Mouse (Mus musculus) lung, adult 2 months (tissue): ENCODE measurements at regions not wholly inside any gene's neighbourhood (a gene's known extent, or its start where the extent isn't known, plus 50 kb on each side); places are given as distances from the start of the nearest gene placed in this dataset.

Experiments used
- CTCF ChIP-seq: fragments of 200-500 bp; IDR thresholded peaks from 2 replicates; pipeline ENCODE4 v1.5.1; 2011; ENCODE audit warnings: mild to moderate bottlenecking, low read length, control low read depth; ENCODE audit not compliant: insufficient read depth
- POLR2A ChIP-seq: fragments of 200-500 bp; IDR thresholded peaks from 2 replicates; pipeline ENCODE4 v1.6.1; 2011; ENCODE audit warnings: low read depth, mild to moderate bottlenecking, control low read depth, low read length, borderline replicate concordance; ENCODE audit errors: extremely low read depth

DNA sequence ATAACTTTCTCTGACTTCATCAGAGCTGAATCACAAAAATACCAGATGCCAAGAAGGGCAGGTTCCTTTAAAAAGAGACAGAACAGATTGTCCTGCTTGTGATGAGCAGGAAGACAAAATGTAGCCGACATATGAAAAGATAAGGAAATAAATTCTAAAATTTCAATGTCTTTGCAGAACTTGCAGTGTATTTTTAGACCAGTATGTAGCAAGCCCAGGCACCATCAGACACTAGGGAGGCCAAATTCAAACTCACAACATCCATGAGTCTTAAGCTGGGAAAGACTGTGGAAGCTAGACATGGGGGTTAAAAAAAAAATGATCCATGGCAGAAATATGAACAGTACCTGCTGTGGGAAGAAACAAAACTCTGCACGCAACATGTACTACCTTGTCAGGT lies 564.7 kb upstream of the Intu start:
- TF ChIP-seq CTCF: no peak
- no peak for TF ChIP-seq POLR2A
